Mouse (Mus musculus) heart, adult 2 months (tissue): Measurements from ENCODE around the gene Ids.
"Not testable (repeated sequence)": the region's sequence is repeated elsewhere in the genome, so short reads cannot be mapped to it uniquely, and the experiment has no call there.

Experiments
- CTCF ChIP-seq: fragments of 200-600 bp; IDR thresholded peaks from 2 replicates; pipeline ENCODE4 v1.8.1; 2022; ENCODE audit warnings: antibody characterized with exemption, mild to moderate bottlenecking, moderate library complexity
- EP300 ChIP-seq: fragments of 200-500 bp; IDR thresholded peaks from 2 replicates; pipeline ENCODE4 v1.6.1; 2011; ENCODE audit warnings: low read depth, low read length, control low read depth; ENCODE audit not compliant: insufficient read depth
- POLR2A ChIP-seq: fragments of 200-500 bp; IDR thresholded peaks from 2 replicates; pipeline ENCODE4 v1.6.1; 2011; ENCODE audit warnings: mild to moderate bottlenecking, low read depth, low read length, control low read depth; ENCODE audit not compliant: insufficient read depth

GRCm38 (mm10) chrX:70369758-70370157 is 4.9 kb upstream of the Ids start:
- TF ChIP-seq CTCF, POLR2A, EP300: not testable (repeated sequence)
